Mouse (Mus musculus) intestine, postnatal 0 days (tissue): Measurements from ENCODE around the gene Klf2. TPM values are rescaled to one million over a fixed set of nuclear protein-coding genes. Genes with fewer than 3 reads are reported as not detected.

Source experiments
- ATAC-seq: fragments of 200-750 bp; cut with Nextera tagmentation; 2 replicates; pipeline ENCODE4 v1.8.0; 2017; ENCODE audit warnings: mild to moderate bottlenecking, moderate TSS enrichment, moderate library complexity
- H3K27ac ChIP-seq: fragments of 300-500 bp; sonication (generic); 2 replicates; pipeline ENCODE4 v1.5.1; 2014; ENCODE audit warnings: mild to moderate bottlenecking, low read depth, low read length, moderate library complexity
- H3K27me3 ChIP-seq: fragments of 300-500 bp; sonication (generic); replicated peaks from 2 replicates; pipeline ENCODE4 v1.6.1; 2014; ENCODE audit warnings: low read length, mixed read lengths; ENCODE audit not compliant: control insufficient read depth, insufficient read depth
- H3K36me3 ChIP-seq: fragments of 300-500 bp; sonication (generic); 2 replicates; pipeline ENCODE4 v1.6.1; 2014; ENCODE audit warnings: mild to moderate bottlenecking, moderate library complexity; ENCODE audit not compliant: control insufficient read depth, insufficient read depth
- H3K4me1 ChIP-seq: fragments of 300-500 bp; sonication (generic); replicated peaks from 2 replicates; pipeline ENCODE4 v1.6.1; 2014; ENCODE audit warnings: antibody characterized with exemption, low read length, mixed read lengths; ENCODE audit not compliant: control insufficient read depth, insufficient read depth
- H3K4me2 ChIP-seq: fragments of 300-500 bp; sonication (generic); replicated peaks from 2 replicates; pipeline ENCODE4 v1.6.1; 2014; ENCODE audit warnings: low read depth, mild to moderate bottlenecking, moderate library complexity
- H3K4me3 ChIP-seq: fragments of 300-500 bp; sonication (generic); 2 replicates; pipeline ENCODE4 v1.5.1; 2014; ENCODE audit warnings: low read depth, low read length
- H3K9ac ChIP-seq: fragments of 300-500 bp; sonication (generic); 2 replicates; pipeline ENCODE4 v1.6.1; 2014; ENCODE audit warnings: mild to moderate bottlenecking, low read depth, low read length
- H3K9me3 ChIP-seq: fragments of 300-500 bp; sonication (generic); 2 replicates; pipeline ENCODE4 v1.6.1; 2016; ENCODE audit warnings: mixed run types; ENCODE audit not compliant: control insufficient read depth
- CTCF ChIP-seq: sonication (generic); IDR thresholded peaks from 2 replicates; pipeline ENCODE4 v1.5.1; 2016; ENCODE audit warnings: low read depth, mild to moderate bottlenecking, control low read depth, antibody characterized with exemption, moderate library complexity
- WGBS: fragments of 180-500 bp; shearing (Covaris S2); extraction: QIAGEN DNeasy Blood & Tissue Kit; methylation state at CpG from one replicate; pipeline ENCODE4 v1.1.7; 2014; 5-methylcytosine and 5-hydroxymethylcytosine counted together
- polyA plus RNA-seq: library from polyadenylated mRNA; unstranded; fragments of >200 nt; fragmentation: Nextera tagmentation; extraction: Ambion mirVana; gene quantifications from 2 replicates; pipeline ENCODE4 v1.2.1, GENCODE M21; 2015

Klf2 gene
- polyA plus RNA-seq, 1 experiment from 2014 or later = 8.9 TPM

GRCm38 (mm10) chr8:72319921-72320802, 1.3 kb downstream of the Klf2 start:
- H3K9me3 ChIP-seq = no peaks in the 10 kb centered on the region
- peak overlapping the region; percentile 98 for H3K4me2 ChIP-seq
- H3K27ac ChIP-seq = peak overlapping the region; percentile 42; the same call in 1 of the 2 replicates
- H3K4me1 ChIP-seq = no peaks in the 10 kb centered on the region; the same call in 1 of the 2 replicates
- no peak for TF ChIP-seq CTCF
- H3K36me3 ChIP-seq = no peaks in the 10 kb centered on the region
- 5% methylated on average over 55 of the region's 55 CpGs for WGBS
- H3K4me3 ChIP-seq = peak overlapping the region; percentile 69
- no peak for ATAC-seq
- peak overlapping the region; percentile 50 for H3K9ac ChIP-seq
- H3K27me3 ChIP-seq = peaks cover 22% of the 10 kb centered on the region

GRCm38 (mm10) chr8:72320803-72321583, 2.2 kb downstream of the Klf2 start:
- peaks cover 22% of the 10 kb centered on the region for H3K27me3 ChIP-seq
- H3K9me3 ChIP-seq = no peaks in the 10 kb centered on the region
- peak overlapping the region; percentile 69 for H3K4me3 ChIP-seq
- 55% methylated on average over 25 of the region's 25 CpGs for WGBS
- no peaks in the 10 kb centered on the region for H3K36me3 ChIP-seq
- 0 out of 2 replicates have a peak overlapping the region, but pooled peaks have one; percentile 50 for H3K9ac ChIP-seq
- H3K4me1 ChIP-seq = no peaks in the 10 kb centered on the region; the same call in 1 of the 2 replicates
- peak overlapping the region; percentile 98 for H3K4me2 ChIP-seq
- TF ChIP-seq CTCF = no peak
- ATAC-seq = no peak
- H3K27ac ChIP-seq = no peak overlapping the region

- no peak for TF ChIP-seq CTCF
- Histone ChIP-seq H3K9me3 (no peaks in the 10 kb centered on the region), H3K9ac (no peak overlapping the region), H3K27ac (no peak overlapping the region), H3K27me3 (peaks cover 22% of the 10 kb centered on the region), H3K4me2 (peak overlapping the region; percentile 98), H3K4me1 (no peaks in the 10 kb centered on the region; the same call in 1 of the 2 replicates), H3K36me3 (no peaks in the 10 kb centered on the region), H3K4me3 (peak overlapping the region; percentile 69)
- WGBS = 85% methylated on average over 20 of the region's 20 CpGs
- no peak for ATAC-seq
Observed at GRCm38 (mm10) chr8:72321635-72322441, 3.0 kb downstream of the Klf2 start.

GRCm38 (mm10) chr8:72322471-72322889, 3.6 kb downstream of the Klf2 start:
- H3K4me3 ChIP-seq = 0 out of 2 replicates have a peak overlapping the region, but pooled peaks have one; percentile 69
- H3K4me1 ChIP-seq = no peaks in the 10 kb centered on the region; the same call in 1 of the 2 replicates
- ATAC-seq = no peak
- TF ChIP-seq CTCF = no peak
- no peaks in the 10 kb centered on the region; the same call in 1 of the 2 replicates for H3K36me3 ChIP-seq
- H3K27me3 ChIP-seq = peaks cover 22% of the 10 kb centered on the region
- 57% methylated on average over 7 of the region's 7 CpGs for WGBS
- H3K9ac ChIP-seq = 0 out of 2 replicates have a peak overlapping the region, but pooled peaks have one; percentile 1
- no peak overlapping the region for H3K27ac ChIP-seq
- H3K4me2 ChIP-seq = peak overlapping the region; percentile 98
- no peaks in the 10 kb centered on the region for H3K9me3 ChIP-seq

- Histone ChIP-seq H3K4me1 (no peaks in the 10 kb centered on the region; the same call in 1 of the 2 replicates), H3K4me3 (no peak overlapping the region), H3K9ac (no peak overlapping the region), H3K9me3 (no peaks in the 10 kb centered on the region), H3K36me3 (no peaks in the 10 kb centered on the region; the same call in 1 of the 2 replicates), H3K27me3 (peaks cover 22% of the 10 kb centered on the region), H3K27ac (no peak overlapping the region), H3K4me2 (peak overlapping the region; percentile 98; the same call in 1 of the 2 replicates)
- ATAC-seq = no peak
- TF ChIP-seq CTCF = no peak
- 60% methylated on average over 6 of the region's 6 CpGs for WGBS
Observed at GRCm38 (mm10) chr8:72323131-72323725, 4.4 kb downstream of the Klf2 start.
